Mouse (Mus musculus): Measurements from ENCODE around the gene Sf3b2. TPM values are rescaled to one million over a fixed set of nuclear protein-coding genes. Genes with fewer than 3 reads are reported as not detected.
"Not testable (repeated sequence)": the region's sequence is repeated elsewhere in the genome, so short reads cannot be mapped to it uniquely, and the experiment has no call there.

Gene Sf3b2
- polyA plus RNA-seq, 1 experiment, result 97.3 TPM

DNA sequence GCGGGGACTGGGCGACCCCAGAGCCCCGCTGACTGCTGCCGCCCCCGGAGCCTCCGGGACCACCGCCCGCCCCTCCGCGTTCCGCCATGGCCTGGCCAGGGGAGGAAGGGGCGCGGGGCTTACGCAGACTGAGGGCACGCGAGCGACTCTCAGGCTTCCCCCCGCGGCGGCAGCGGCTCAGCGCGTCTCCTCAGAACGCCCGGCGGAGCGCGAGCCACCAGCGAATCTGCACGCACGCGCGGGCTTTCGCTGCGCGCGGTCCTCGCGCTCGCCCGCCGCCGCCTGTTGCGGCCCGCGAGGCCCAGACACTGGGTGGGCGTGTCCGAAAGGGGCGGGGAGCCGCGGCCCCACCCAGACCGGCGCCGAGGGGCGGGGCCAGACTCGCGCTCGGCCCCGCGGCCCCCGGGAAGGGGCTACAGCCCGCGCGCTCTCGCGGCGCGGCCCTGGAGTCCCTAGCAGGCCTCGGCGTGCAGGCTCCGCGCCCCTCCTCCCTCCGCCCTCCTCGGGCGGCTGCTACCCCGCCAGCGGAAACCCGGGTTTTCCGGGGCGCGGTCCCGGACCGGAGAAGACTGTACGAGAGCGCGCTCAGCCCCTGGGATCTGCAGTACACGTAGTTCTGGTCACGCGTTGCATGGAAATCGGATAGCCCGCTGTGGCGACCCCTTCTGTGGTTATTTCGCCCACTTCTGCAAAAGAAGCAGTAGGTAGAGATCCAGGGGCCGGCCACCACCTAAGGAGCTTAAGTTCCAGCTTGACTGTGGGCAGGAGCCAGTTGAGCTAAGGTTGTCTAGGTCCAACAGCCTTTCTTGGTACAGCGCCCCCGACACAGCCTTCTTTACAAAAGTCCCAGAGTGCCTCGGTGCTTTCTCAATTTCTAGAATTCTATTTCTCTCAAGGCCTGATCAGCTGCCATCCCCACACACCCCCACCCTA, 22.2 kb downstream of the Sf3b2 start, which contains the start of gene Pacs1:
Gene Pacs1 (minus strand): TSS at position 319 of the 933 bp plus-strand sequence.
- peak; percentile 81 for DNase-seq (ENCODE audit: low spot score)

DNA sequence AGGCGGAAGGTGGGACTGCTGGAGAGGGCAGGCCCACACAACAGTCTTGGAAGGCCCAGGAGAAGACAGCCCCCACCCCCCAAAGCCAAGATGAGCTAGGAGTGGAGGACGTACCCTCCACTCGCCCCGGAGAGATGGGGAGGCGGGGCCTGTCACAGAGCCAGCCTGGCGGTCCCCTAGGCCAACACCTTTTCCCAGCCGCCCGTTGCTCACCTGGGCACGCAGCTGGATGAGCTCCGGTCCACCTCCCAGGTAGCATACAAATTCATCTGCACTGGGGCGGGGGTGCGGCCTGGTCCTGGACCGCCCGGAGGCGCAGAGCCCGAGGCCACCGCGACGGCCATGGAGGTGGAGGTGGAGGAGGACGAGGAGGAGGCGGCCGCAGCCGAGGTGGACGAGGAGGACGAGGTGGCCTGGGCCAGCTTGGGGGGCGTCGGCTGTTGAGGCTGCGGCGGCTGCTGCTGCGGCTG, 22.9 kb downstream of the Sf3b2 start:
- DNase-seq (ENCODE audit: low spot score), result peak; percentile 56

DNA sequence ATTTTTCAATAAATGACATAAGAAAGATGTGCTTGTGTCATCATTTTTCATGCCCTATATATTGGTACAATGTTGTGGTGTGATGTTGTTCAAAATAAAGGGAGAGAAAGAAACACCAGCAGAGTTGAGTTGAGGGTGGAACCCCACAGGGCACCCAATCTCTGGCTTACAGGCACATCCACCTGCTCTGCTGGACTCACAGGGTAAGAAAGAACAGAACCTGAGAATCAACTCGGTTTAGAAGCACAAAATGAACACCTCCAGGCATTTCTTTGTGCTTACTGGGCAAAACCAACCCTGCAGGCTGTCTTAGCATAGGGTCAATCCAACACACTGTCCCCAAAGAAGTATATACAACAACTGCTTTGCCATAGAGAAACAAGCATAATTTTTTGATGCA, 23.8 kb downstream of the Sf3b2 start:
- no peak for DNase-seq (ENCODE audit: low spot score)

DNA sequence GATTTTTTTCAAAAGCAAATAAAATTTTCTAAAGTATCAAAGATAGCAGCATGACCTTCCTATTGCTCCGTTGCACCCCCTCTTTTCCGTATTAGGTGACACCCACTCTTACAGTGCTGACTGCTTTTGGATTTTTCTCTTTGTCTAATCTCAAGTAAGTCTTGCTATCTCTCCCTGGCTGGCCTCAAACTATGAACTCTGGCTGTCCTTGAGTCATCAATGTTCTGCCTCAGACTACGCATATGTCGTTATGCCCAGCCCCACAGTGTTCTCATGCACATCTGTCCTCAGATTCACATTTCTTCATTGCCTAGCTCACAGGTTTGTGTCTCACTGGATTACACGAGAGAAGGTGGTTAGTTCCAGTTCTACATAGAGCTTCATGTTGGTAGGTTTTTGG, 25.9 kb downstream of the Sf3b2 start:
- DNase-seq (ENCODE audit: low spot score), result no peak

DNA sequence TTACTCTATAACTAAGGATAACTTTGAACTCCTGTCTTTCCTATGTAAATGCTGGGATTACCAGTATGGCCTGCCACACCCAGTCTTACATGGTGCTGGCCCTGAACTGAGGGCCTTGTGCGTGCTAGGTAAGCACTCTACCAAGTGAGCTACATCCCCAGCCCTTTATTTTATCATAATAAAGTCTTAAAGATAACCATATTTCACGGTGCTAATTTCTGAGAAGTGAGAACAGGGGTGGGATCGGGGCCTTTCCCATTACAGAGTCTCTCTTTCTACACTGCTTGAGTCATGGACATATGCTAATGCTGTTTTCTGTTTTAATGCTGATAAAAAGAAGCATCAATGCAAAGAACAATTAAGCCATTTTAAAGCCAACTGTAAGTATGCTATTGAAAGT, 26.4 kb downstream of the Sf3b2 start:
- no peak for DNase-seq (ENCODE audit: low spot score)

DNA sequence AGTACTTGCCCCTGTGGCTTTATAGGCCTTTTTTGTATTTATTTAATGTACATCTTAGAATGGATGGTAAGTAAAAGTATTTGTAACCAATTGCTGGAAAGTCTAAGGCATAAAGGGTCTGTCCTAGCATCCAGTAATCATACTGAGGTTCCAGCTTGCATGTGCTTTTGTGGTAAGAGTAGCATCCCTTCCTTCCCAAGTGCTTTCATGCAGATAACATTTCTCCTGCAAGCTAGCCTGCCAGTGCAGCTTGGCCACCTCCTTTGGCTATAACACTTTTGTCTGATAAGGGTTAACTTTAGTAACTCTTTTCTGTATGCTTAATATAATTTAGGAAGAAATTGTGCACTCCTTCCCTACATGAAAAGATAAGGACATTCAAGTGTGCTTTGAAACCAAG, 27.2 kb downstream of the Sf3b2 start:
- no peak for DNase-seq (ENCODE audit: low spot score)

DNA sequence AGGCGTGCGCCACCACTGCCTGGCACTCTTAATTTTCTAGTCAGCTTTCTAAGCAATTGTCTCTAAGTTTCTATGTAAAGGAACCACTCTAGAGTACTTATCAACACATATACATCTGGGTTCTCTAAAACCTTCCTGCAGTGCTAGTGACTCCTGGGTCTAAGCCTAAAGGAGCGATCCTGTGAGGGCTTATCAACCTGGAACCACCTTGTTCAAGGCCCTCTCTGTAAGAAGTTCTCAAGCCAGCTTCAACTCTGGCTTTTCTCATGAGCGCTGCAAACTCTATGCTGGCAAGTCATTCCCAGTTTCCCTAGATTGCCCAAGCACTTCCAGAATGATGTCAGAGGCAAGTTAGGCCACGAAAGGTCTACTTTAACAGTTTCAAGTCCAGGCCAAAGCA, 28.2 kb downstream of the Sf3b2 start:
- DNase-seq (ENCODE audit: low spot score), result no peak

DNA sequence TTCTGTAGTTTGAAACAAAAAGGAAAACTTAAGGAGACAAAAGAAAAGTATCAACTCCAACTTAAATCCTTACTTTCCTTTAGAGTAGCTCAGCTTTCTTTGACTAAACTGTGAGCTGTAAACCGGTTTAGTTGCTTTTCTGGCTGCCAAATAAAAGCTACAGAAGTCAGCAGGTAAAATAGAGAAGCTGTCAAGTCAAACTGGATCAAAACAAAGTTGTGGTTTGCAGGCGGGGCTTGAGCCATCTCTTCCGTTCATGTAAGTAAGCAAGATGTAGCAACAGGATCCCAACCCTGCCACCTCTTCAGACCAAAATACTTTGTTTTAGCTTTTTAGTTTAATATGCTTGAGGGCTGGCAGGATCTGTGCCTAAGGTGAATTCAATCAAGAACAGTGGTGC, 38.1 kb downstream of the Sf3b2 start:
- DNase-seq (ENCODE audit: low spot score), result no peak

DNA sequence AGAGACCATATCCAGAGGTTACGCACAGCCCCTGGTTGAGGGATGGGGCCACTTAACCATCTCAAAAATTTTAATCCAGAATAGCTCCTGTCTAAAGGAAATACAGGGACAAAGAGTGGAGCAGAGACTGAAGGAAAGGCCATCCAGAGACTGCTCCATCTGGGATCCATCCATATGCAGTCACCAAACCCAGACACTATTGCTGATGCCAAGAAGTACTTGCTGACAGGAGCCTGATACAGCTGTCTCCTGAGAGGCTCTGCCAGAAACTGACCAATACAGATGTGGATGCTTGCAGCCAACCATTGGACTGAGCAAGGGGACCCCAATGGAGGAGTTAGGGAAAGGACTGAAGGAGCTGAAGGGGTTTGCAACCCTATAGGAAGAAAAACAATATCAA, 58.3 kb downstream of the Sf3b2 start:
- not testable (repeated sequence) for DNase-seq (ENCODE audit: low spot score)

DNA sequence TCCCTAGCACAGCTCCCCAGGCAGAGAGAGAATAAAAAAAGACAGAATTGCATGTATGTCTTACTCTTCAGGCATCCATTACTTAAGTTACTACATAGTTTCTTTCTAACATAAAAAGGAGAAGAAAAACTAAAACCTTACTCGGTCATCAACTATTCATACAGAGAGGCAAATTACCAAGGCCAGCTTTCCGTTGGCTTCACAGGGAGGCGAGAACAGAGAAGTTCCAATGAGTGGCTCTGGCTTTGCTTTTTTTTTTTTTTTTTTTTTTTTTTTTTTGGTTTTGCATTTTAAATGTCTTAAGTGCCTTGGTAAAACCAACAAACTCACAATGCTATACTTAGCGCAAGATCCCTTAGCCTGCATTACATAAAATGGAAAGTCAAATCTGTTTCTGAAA, 62.6 kb downstream of the Sf3b2 start:
- DNase-seq (ENCODE audit: low spot score), result no peak

DNA sequence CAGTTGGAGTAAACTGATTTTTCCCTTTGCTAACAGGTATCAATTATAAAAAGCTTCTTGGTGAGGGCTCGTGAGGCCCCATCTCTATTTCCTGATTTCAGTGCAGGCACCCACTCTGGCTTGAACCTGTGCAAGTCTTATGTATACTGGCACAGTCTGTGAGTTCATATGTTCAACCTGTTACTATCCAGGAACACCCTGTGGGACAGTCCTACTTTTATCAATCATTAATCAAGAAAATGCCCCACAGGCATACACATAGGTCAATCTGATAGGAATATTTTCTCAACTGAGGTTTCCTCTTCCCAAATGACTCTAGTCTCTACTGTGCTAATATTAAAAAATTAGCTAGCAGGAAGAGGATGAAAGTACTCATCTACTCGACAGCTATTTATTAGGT, 65.1 kb downstream of the Sf3b2 start:
- no peak for DNase-seq (ENCODE audit: low spot score)

DNA sequence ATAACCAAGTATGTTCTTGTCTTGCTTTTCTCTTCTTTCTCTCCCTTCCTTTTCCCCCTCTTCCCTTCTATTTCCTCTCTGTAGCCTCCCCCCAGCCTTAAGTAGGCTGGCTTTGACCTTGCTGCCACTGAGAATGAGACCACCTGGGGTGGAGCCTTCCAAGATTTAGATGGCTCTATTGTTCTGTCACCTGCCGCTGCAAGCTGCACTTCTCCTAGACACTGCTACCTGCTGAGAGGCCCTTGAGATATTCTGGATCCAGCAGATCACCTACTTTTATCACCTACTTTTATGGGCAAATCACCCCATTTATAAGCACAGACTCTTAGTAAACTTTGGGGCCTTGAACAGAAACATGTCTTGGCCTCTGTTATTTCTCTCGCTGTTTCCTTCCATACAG, 70.6 kb downstream of the Sf3b2 start:
- DNase-seq (ENCODE audit: low spot score), result no peak

DNA sequence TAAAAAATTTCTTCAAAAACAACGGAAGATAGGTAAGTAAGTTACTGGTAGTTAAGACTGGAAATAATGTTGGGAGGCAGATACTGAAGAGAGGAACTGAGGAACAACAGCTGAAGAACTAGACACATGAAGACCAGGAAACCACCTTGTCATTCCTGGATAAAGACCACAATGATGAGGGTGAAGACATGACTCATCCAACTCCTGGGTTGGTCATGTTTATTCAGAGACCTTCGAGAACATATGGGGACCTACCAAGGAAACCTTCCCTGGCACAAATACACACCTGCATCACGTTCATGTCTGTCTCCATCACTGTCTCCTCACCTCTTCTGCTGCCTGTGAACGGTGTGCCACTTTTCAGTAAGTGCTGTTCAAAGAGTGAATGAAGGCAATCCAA, 71.2 kb downstream of the Sf3b2 start:
- no peak for DNase-seq (ENCODE audit: low spot score)

Other genes starting within 250 kb of the Sf3b2 start
- gene Rin1, start 245.0 kb downstream of the Sf3b2 start, polyA plus RNA-seq (2012; rRNA removed), result 18.4 and 24.8 TPM in 2 replicates
- 77.2 and 103 TPM in 2 replicates for gene Cd248, start 227.4 kb downstream of the Sf3b2 start, polyA plus RNA-seq (2012; rRNA removed)
- gene Tmem151a, start 209.9 kb downstream of the Sf3b2 start, polyA plus RNA-seq (2012; rRNA removed), result 2.8 and 3.9 TPM in 2 replicates
- gene Yif1a, start 206.9 kb downstream of the Sf3b2 start, polyA plus RNA-seq (2012; rRNA removed), result 122 and 131 TPM in 2 replicates
- 1.5 TPM in 2 replicates for gene Cnih2, start 196.9 kb downstream of the Sf3b2 start, polyA plus RNA-seq (2012; rRNA removed)
- 148 and 154 TPM in 2 replicates for gene Rab1b, start 188.4 kb downstream of the Sf3b2 start, polyA plus RNA-seq (2012; rRNA removed)
- 28.0 and 30.5 TPM in 2 replicates for gene Klc2, start 176.9 kb downstream of the Sf3b2 start, polyA plus RNA-seq (2012; rRNA removed)
- gene Pacs1, start 22.3 kb downstream of the Sf3b2 start, polyA plus RNA-seq (2012; rRNA removed), result 16.3 and 22.6 TPM in 2 replicates
- gene Gal3st3, start 2.9 kb upstream of the Sf3b2 start, polyA plus RNA-seq (2012; rRNA removed), result 0.03 and 0.04 TPM in 2 replicates
- gene Catsper1, start 40.3 kb upstream of the Sf3b2 start, polyA plus RNA-seq (2012; rRNA removed), result not detected in 2 replicates
- gene Cst6, start 54.1 kb upstream of the Sf3b2 start, polyA plus RNA-seq (2012; rRNA removed), result 3.6 and 4.4 TPM in 2 replicates
- gene Eif1ad, start 71.3 kb upstream of the Sf3b2 start, polyA plus RNA-seq (2012; rRNA removed), result 24.4 and 26.8 TPM in 2 replicates
- 125 and 147 TPM in 2 replicates for gene Banf1, start 71.7 kb upstream of the Sf3b2 start, polyA plus RNA-seq (2012; rRNA removed)
- 36.7 and 51.4 TPM in 2 replicates for gene Sart1, start 93.2 kb upstream of the Sf3b2 start, polyA plus RNA-seq (2012; rRNA removed)
- not detected in 2 replicates for gene Tsga10ip, start 107.1 kb upstream of the Sf3b2 start, polyA plus RNA-seq (2012; rRNA removed)
- 228 and 236 TPM in 2 replicates for gene Drap1, start 129.5 kb upstream of the Sf3b2 start, polyA plus RNA-seq (2012; rRNA removed)
- gene AI837181, start 129.7 kb upstream of the Sf3b2 start, polyA plus RNA-seq (2012; rRNA removed), result 65.3 and 68.9 TPM in 2 replicates
- 0.07 TPM in 1 of 2 replicates, not detected in the other for gene Fosl1, start 152.1 kb upstream of the Sf3b2 start, polyA plus RNA-seq (2012; rRNA removed)
- 11.3 and 15.1 TPM in 2 replicates for gene Ccdc85b, start 162.4 kb upstream of the Sf3b2 start, polyA plus RNA-seq (2012; rRNA removed)
- gene Fibp, start 165.2 kb upstream of the Sf3b2 start, polyA plus RNA-seq (2012; rRNA removed), result 95.7 and 122 TPM in 2 replicates
- 2.6 and 4.0 TPM in 2 replicates for gene Ctsw, start 173.1 kb upstream of the Sf3b2 start, polyA plus RNA-seq (2012; rRNA removed)
- 77.3 and 86.8 TPM in 2 replicates for gene Efemp2, start 178.5 kb upstream of the Sf3b2 start, polyA plus RNA-seq (2012; rRNA removed)
- 23.3 and 32.8 TPM in 2 replicates for gene Mus81, start 192.9 kb upstream of the Sf3b2 start, polyA plus RNA-seq (2012; rRNA removed)
- 669 and 714 TPM in 2 replicates for gene Cfl1, start 195.0 kb upstream of the Sf3b2 start, polyA plus RNA-seq (2012; rRNA removed)
- gene 1700020D05Rik, start 208.3 kb upstream of the Sf3b2 start, polyA plus RNA-seq (2012; rRNA removed), result 1.5 and 2.2 TPM in 2 replicates
- 33.0 and 37.7 TPM in 2 replicates for gene Snx32, start 215.1 kb upstream of the Sf3b2 start, polyA plus RNA-seq (2012; rRNA removed)

Data from urinary bladder, adult 2 months (tissue).